Mouse (Mus musculus) cerebellum, adult 2 months (tissue): Measurements from ENCODE around the gene Gtpbp1.

Experiments
- CTCF ChIP-seq: fragments of 200-500 bp; IDR thresholded peaks from 2 replicates; pipeline ENCODE4 v1.5.1; 2011; ENCODE audit warnings: low read depth, mild to moderate bottlenecking, control low read depth, low read length, moderate library complexity, borderline replicate concordance; ENCODE audit not compliant: insufficient read depth
- POLR2A ChIP-seq: fragments of 200-500 bp; IDR thresholded peaks from 2 replicates; pipeline ENCODE4 v1.6.1; 2011; ENCODE audit warnings: low read length, control low read depth, borderline replicate concordance; ENCODE audit not compliant: insufficient read depth

DNA sequence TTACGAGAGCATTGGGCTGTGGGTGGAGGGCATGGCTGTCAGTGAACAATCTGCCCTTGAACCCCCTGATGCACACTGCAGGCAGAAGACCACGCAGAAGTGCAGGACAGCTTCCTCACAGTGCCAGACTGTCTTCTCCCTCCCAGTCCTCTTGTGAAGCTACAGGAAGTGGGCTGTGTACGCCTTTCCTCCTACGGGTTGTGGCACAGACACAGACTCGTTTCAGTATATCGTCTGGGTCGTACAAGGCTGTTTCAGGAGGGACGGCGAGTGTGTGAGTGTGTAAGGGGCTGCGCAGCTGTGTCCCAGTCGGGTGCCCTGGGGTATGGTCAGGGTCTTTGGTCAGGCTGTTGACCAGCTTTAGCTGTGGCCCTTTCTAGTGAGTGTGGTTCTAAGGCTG lies 3.1 kb downstream of the Gtpbp1 start:
- no peak for TF ChIP-seq CTCF
- TF ChIP-seq POLR2A: no peak
